Mouse (Mus musculus): Measurements from ENCODE around the gene Sdhc. TPM values are rescaled to one million over a fixed set of nuclear protein-coding genes. Genes with fewer than 3 reads are reported as not detected.

The Sdhc gene
- total and polyA plus RNA-seq, 3 experiments: 87.5 to 205 (median 153) TPM

GRCm38 (mm10) chr1:171159485-171159975 lies 9.1 kb upstream of the Sdhc start:
- Histone ChIP-seq H3K4me1 (ENCODE audit: control insufficient read depth in 1 of 2, insufficient read depth in 2 of 2) (peaks cover 0 to 5% of the 10 kb centered on the region in 2 experiments; a peak in 2 of 4 replicates), H3K27ac (ENCODE audit: insufficient read depth, low read depth) (no peak overlapping the region), H3K27me3 (replicated peaks) (peaks cover 19% of the 10 kb centered on the region), H3K4me2 (ENCODE audit: insufficient read depth, low read depth, poor library complexity, severe bottlenecking) (no peak overlapping the region), H3K4me3 (replicated peaks in 1 of 3; ENCODE audit: low read depth in 2 of 3, low read length in 2 of 3, poor library complexity in 1 of 3) (no peak overlapping the region), H3K9me3 (replicated peaks; ENCODE audit: low read length) (no peaks in the 10 kb centered on the region), H3K79me2 (replicated peaks; ENCODE audit: control insufficient read depth, extremely low read depth, insufficient read depth, poor library complexity, severe bottlenecking) (no peaks in the 10 kb centered on the region), H3K9ac (ENCODE audit: insufficient read depth, low read depth) (no peak overlapping the region), H3K36me3 (replicated peaks in 1 of 2; ENCODE audit: control insufficient read depth in 1 of 2, insufficient read depth in 1 of 2, low read length in 1 of 2) (no peaks in the 10 kb centered on the region)
- DNase-seq (ENCODE audit: extremely low read depth): no peak
- in situ Hi-C loops (cut with MboI; ENCODE audit: low pct_ligation_motif_present, low pct_unique_long_range_greater_than_20kb, low sequenced_read_pairs): no loop called here
- dilution Hi-C loops (cut with MboI; ENCODE audit: extremely low pct_ligation_motif_present, extremely low pct_unique_long_range_greater_than_20kb, low sequenced_read_pairs): no loop called here
- TF ChIP-seq KAT2A (IDR thresholded peaks at IDR 0.05; ENCODE audit: insufficient replicate concordance, low read length): no peak
- no peak for TF ChIP-seq GABPA (IDR thresholded peaks at IDR 0.05; ENCODE audit: insufficient replicate concordance, low read depth, low read length)
- no peak for TF ChIP-seq MAZ (IDR thresholded peaks at IDR 0.05; ENCODE audit: low read depth, low read length)
- no peak for TF ChIP-seq POLR2A (IDR thresholded peaks at IDR 0.05; ENCODE audit: low read depth, low read length)
- no peak for TF ChIP-seq MEF2A (IDR thresholded peaks at IDR 0.05; ENCODE audit: borderline replicate concordance, low read depth, low read length)
- TF ChIP-seq ZMIZ1 (IDR thresholded peaks at IDR 0.05; ENCODE audit: low read depth, low read length): no peak
- no peak for TF ChIP-seq HCFC1 (IDR thresholded peaks at IDR 0.05; ENCODE audit: low read depth, low read length)
- no peak for TF ChIP-seq MXI1 (IDR thresholded peaks at IDR 0.05; ENCODE audit: low read depth, low read length)
- TF ChIP-seq RAD21 (IDR thresholded peaks at IDR 0.05; ENCODE audit: low read depth, low read length): no peak
- no peak for TF ChIP-seq CHD2 (IDR thresholded peaks at IDR 0.05; ENCODE audit: low read length)
- no peak for TF ChIP-seq JUND (conservative IDR thresholded peaks at IDR 0.05; ENCODE audit: low read depth, low read length)
- no peak for TF ChIP-seq POLR2AphosphoS2 (IDR thresholded peaks at IDR 0.05; ENCODE audit: low read depth, low read length)
- TF ChIP-seq MYC (IDR thresholded peaks at IDR 0.05; ENCODE audit: low read depth, low read length): no peak
- TF ChIP-seq USF1 (IDR thresholded peaks at IDR 0.05; ENCODE audit: low read depth, low read length): no peak
- no peak for TF ChIP-seq CTCF (conservative IDR thresholded peaks at IDR 0.05 in 1 of 2, IDR thresholded peaks at IDR 0.05 in 1 of 2; ENCODE audit: low read depth in 2 of 2, low read length in 2 of 2)
- no peak for TF ChIP-seq ELF1 (IDR thresholded peaks at IDR 0.05; ENCODE audit: low read depth, low read length)
- no peak for TF ChIP-seq ZC3H11A (IDR thresholded peaks at IDR 0.05; ENCODE audit: low read depth, low read length)
- no peak for TF ChIP-seq ETS1 (conservative IDR thresholded peaks at IDR 0.05; ENCODE audit: low read depth, low read length)
- TF ChIP-seq ZNF384 (IDR thresholded peaks at IDR 0.05; ENCODE audit: low read depth, low read length): no peak

GRCm38 (mm10) chr1:171157965-171158364 lies 7.6 kb upstream of the Sdhc start:
- no peak overlapping the region for H3K4me3 ChIP-seq (replicated peaks in 1 of 3; ENCODE audit: low read depth in 2 of 3, low read length in 2 of 3, poor library complexity in 1 of 3)
- no peaks in the 10 kb centered on the region for H3K36me3 ChIP-seq (replicated peaks in 1 of 2; ENCODE audit: control insufficient read depth in 1 of 2, insufficient read depth in 1 of 2, low read length in 1 of 2)
- H3K27me3 ChIP-seq (replicated peaks): peaks cover 19% of the 10 kb centered on the region
- dilution Hi-C loops (cut with MboI; ENCODE audit: extremely low pct_ligation_motif_present, extremely low pct_unique_long_range_greater_than_20kb, low sequenced_read_pairs) (no loop called here), in situ Hi-C loops (cut with MboI; ENCODE audit: low pct_ligation_motif_present, low pct_unique_long_range_greater_than_20kb, low sequenced_read_pairs) (no loop called here)
- H3K4me1 ChIP-seq (ENCODE audit: control insufficient read depth in 1 of 2, insufficient read depth in 2 of 2): peaks cover 0 to 5% of the 10 kb centered on the region in 2 experiments; a peak in 1 of 4 replicates
- no peak for DNase-seq (ENCODE audit: extremely low read depth)
- no peaks in the 10 kb centered on the region for H3K79me2 ChIP-seq (replicated peaks; ENCODE audit: control insufficient read depth, extremely low read depth, insufficient read depth, poor library complexity, severe bottlenecking)
- TF ChIP-seq MAX (IDR thresholded peaks at IDR 0.05; ENCODE audit: low read length) (no peak), ZMIZ1 (IDR thresholded peaks at IDR 0.05; ENCODE audit: low read depth, low read length) (no peak), PAX5 (IDR thresholded peaks at IDR 0.05; ENCODE audit: low read length) (no peak), TBP (conservative IDR thresholded peaks at IDR 0.05; ENCODE audit: low read depth, low read length) (peak; percentile 94), ZNF384 (IDR thresholded peaks at IDR 0.05; ENCODE audit: low read depth, low read length) (no peak), RCOR1 (conservative IDR thresholded peaks at IDR 0.05; ENCODE audit: low read depth, low read length) (no peak)
- no peaks in the 10 kb centered on the region for H3K9me3 ChIP-seq (replicated peaks; ENCODE audit: low read length)
- H3K27ac ChIP-seq (ENCODE audit: insufficient read depth, low read depth): no peak overlapping the region
- H3K4me2 ChIP-seq (ENCODE audit: insufficient read depth, low read depth, poor library complexity, severe bottlenecking): no peak overlapping the region
- H3K9ac ChIP-seq (ENCODE audit: insufficient read depth, low read depth): no peak overlapping the region

All from CH12.LX (cell line).